Mouse (Mus musculus) gastrocnemius, adult 8-10 months (tissue): ENCODE measurements around the gene Smcr8. TPM values are rescaled to one million over a fixed set of nuclear protein-coding genes. Genes with fewer than 3 reads are reported as not detected.

ENCODE experiments used
- DNase-seq, 2 experiments: peaks; one replicate each; pipeline ENCODE4 v3.0.0; 2022; ENCODE audit warnings: low spot score in 2 of 2
- total RNA-seq, 4 experiments: library from RNA; stranded (reverse); gene quantifications; 2 replicates each; pipeline ENCODE4 v1.2.4; 2022

Smcr8 gene
- 10 to 100 TPM; 16.7 to 22.3 (median 19.7) TPM for total RNA-seq

- DNase-seq = peak; percentile 68 to 69
Measured at GRCm38 (mm10) chr11:60776829-60777740, at the start of gene Smcr8, which contains the start of gene Top3a. TSS of gene Smcr8 (plus strand) at chr11:60777524. TSS of gene Top3a (minus strand) at chr11:60777365.

GRCm38 (mm10) chr11:60728260-60728761 is 49.0 kb upstream of the Smcr8 start, which contains the start of gene Mief2:
TSS of gene Mief2 (plus strand) at chr11:60728398.
- DNase-seq = peak; percentile 90 to 93

- peak; percentile 52 to 69 for DNase-seq
Measured at GRCm38 (mm10) chr11:60729217-60729641, 48.1 kb upstream of the Smcr8 start.

- no peak for DNase-seq
Measured at GRCm38 (mm10) chr11:60730169-60730568, 47.2 kb upstream of the Smcr8 start.

GRCm38 (mm10) chr11:60731251-60731650 is 46.1 kb upstream of the Smcr8 start:
- DNase-seq = peak; percentile 67 to 78

GRCm38 (mm10) chr11:60734206-60734605 is 43.1 kb upstream of the Smcr8 start:
- peak; percentile 28 to 41 for DNase-seq

- DNase-seq = no peak
Measured at GRCm38 (mm10) chr11:60735191-60735590, 42.1 kb upstream of the Smcr8 start.

GRCm38 (mm10) chr11:60736491-60736890 is 40.8 kb upstream of the Smcr8 start:
- DNase-seq = no peak

- DNase-seq = no peak
Measured at GRCm38 (mm10) chr11:60737450-60737849, 39.9 kb upstream of the Smcr8 start.

- DNase-seq = no peak
Measured at GRCm38 (mm10) chr11:60740321-60740720, 37.0 kb upstream of the Smcr8 start.

GRCm38 (mm10) chr11:60755570-60755969 is 21.8 kb upstream of the Smcr8 start:
- DNase-seq = no peak

GRCm38 (mm10) chr11:60761681-60762080 is 15.6 kb upstream of the Smcr8 start:
- no peak for DNase-seq

GRCm38 (mm10) chr11:60766969-60767368 is 10.4 kb upstream of the Smcr8 start:
- no peak for DNase-seq

GRCm38 (mm10) chr11:60769322-60769721 is 8.0 kb upstream of the Smcr8 start:
- DNase-seq = no peak

- DNase-seq = no peak
Measured at GRCm38 (mm10) chr11:60770776-60771175, 6.5 kb upstream of the Smcr8 start.

GRCm38 (mm10) chr11:60772161-60772560 is 5.2 kb upstream of the Smcr8 start:
- DNase-seq = no peak

- no peak for DNase-seq
Measured at GRCm38 (mm10) chr11:60774158-60774689, 3.1 kb upstream of the Smcr8 start.

- DNase-seq = no peak
Measured at GRCm38 (mm10) chr11:60774841-60775240, 2.5 kb upstream of the Smcr8 start.

- DNase-seq = no peak
Measured at GRCm38 (mm10) chr11:60775578-60775977, 1.7 kb upstream of the Smcr8 start.

- DNase-seq = no peak
Measured at GRCm38 (mm10) chr11:60776107-60776828, 1.1 kb upstream of the Smcr8 start.

- DNase-seq = no peak
Measured at GRCm38 (mm10) chr11:60777801-60778370, 562 bp downstream of the Smcr8 start.
